Mouse (Mus musculus) spleen, adult 2 months (tissue): ENCODE measurements around the gene Tmem37. TPM values are rescaled to one million over a fixed set of nuclear protein-coding genes. Genes with fewer than 3 reads are reported as not detected.

Experiments used
- DNase-seq, 2 experiments: peaks; one replicate each; pipeline versions ENCODE4 v3.0.0 to v3.0.0-alpha.2; 2012 to 2021; ENCODE audit warnings: low spot score in 2 of 2, low read depth in 1 of 2
- H3K27ac ChIP-seq: fragments of 200-500 bp; 2 replicates; pipeline ENCODE4 v1.5.1; 2012; ENCODE audit warnings: low read length, inconsistent platforms; ENCODE audit not compliant: insufficient read depth
- H3K27me3 ChIP-seq: fragments of 200-500 bp; 2 replicates; pipeline ENCODE4 v1.6.1; 2012; ENCODE audit warnings: mild to moderate bottlenecking, moderate library complexity, low read length, inconsistent platforms; ENCODE audit not compliant: control insufficient read depth, insufficient read depth
- H3K36me3 ChIP-seq: fragments of 200-500 bp; 2 replicates; pipeline ENCODE4 v1.6.1; 2012; ENCODE audit warnings: mild to moderate bottlenecking, low read length, inconsistent platforms; ENCODE audit not compliant: control insufficient read depth, insufficient read depth
- H3K4me1 ChIP-seq: fragments of 200-500 bp; 2 replicates; pipeline ENCODE4 v1.6.1; 2011; ENCODE audit warnings: inconsistent platforms; ENCODE audit not compliant: control insufficient read depth, insufficient read depth, insufficient read length
- H3K4me3 ChIP-seq: fragments of 200-500 bp; 2 replicates; pipeline ENCODE4 v1.5.1; 2011; ENCODE audit warnings: mild to moderate bottlenecking, inconsistent platforms; ENCODE audit not compliant: insufficient read depth, insufficient read length; ENCODE audit errors: extremely low read depth
- CTCF ChIP-seq: fragments of 200-500 bp; IDR thresholded peaks from 2 replicates; pipeline ENCODE4 v1.5.1; 2011; ENCODE audit warnings: mild to moderate bottlenecking, inconsistent platforms; ENCODE audit not compliant: insufficient read depth, insufficient read length, insufficient replicate concordance; ENCODE audit errors: extremely low read depth
- POLR2A ChIP-seq: fragments of 200-500 bp; IDR thresholded peaks from 2 replicates; pipeline ENCODE4 v1.6.1; 2011; ENCODE audit warnings: low read depth, low read length, inconsistent platforms
- WGBS: fragments of 180-500 bp; shearing (Covaris S2); methylation state at CpG from one replicate; pipeline ENCODE4 v1.1.7; 2018; 5-methylcytosine and 5-hydroxymethylcytosine counted together
- polyA plus RNA-seq: library from polyadenylated mRNA; depleted of rRNA; stranded (reverse); fragments of >200 nt; gene quantifications from 2 replicates; pipeline ENCODE4 v1.2.3, GENCODE M21; 2012

Gene Tmem37
- polyA plus RNA-seq, 1 experiment = 17.3 TPM

- WGBS = 78% methylated on average over 6 of the region's 6 CpGs
- Histone ChIP-seq H3K27me3 (peaks cover 4% of the 10 kb centered on the region; the same call in 1 of the 2 replicates), H3K4me1 (peaks cover 4% of the 10 kb centered on the region), H3K36me3 (no peaks in the 10 kb centered on the region), H3K4me3 (no peak overlapping the region), H3K27ac (no peak overlapping the region)
- no peak for DNase-seq
- no peak for TF ChIP-seq CTCF
- TF ChIP-seq POLR2A = no peak
These were observed 3.7 kb downstream of the Tmem37 start for GRCm38 (mm10) chr1:120070168-120070567.

GRCm38 (mm10) chr1:120069120-120069519 is 4.8 kb downstream of the Tmem37 start:
- Histone ChIP-seq H3K4me1 (peaks cover 4% of the 10 kb centered on the region), H3K27ac (no peak overlapping the region), H3K4me3 (no peak overlapping the region), H3K27me3 (peaks cover 4% of the 10 kb centered on the region; the same call in 1 of the 2 replicates), H3K36me3 (no peaks in the 10 kb centered on the region)
- TF ChIP-seq POLR2A (no peak), CTCF (no peak)
- no peak for DNase-seq
- WGBS = 89% methylated on average over 5 of the region's 5 CpGs

GRCm38 (mm10) chr1:120066625-120067024 is 7.2 kb downstream of the Tmem37 start:
- 52% methylated on average over 3 of the region's 3 CpGs for WGBS
- Histone ChIP-seq H3K27me3 (no peaks in the 10 kb centered on the region), H3K27ac (no peak overlapping the region)

GRCm38 (mm10) chr1:120066159-120066558 is 7.7 kb downstream of the Tmem37 start:
- DNase-seq = no peak
- H3K4me3 ChIP-seq = no peak overlapping the region
- TF ChIP-seq CTCF (no peak), POLR2A (no peak)
- 91% methylated on average over 8 of the region's 8 CpGs for WGBS
- H3K27ac ChIP-seq = no peak overlapping the region
- H3K4me1 ChIP-seq = no peaks in the 10 kb centered on the region
- no peaks in the 10 kb centered on the region for H3K36me3 ChIP-seq
- no peaks in the 10 kb centered on the region for H3K27me3 ChIP-seq

More at GRCm38 (mm10) chr1:120066625-120067024, 7.2 kb downstream of the Tmem37 start:
- TF ChIP-seq CTCF (no peak), POLR2A (no peak)
- H3K4me3 ChIP-seq = no peak overlapping the region
- no peak for DNase-seq
- H3K36me3 ChIP-seq = no peaks in the 10 kb centered on the region
- H3K4me1 ChIP-seq = no peaks in the 10 kb centered on the region

GRCm38 (mm10) chr1:120064036-120064682 is 9.7 kb downstream of the Tmem37 start:
- Histone ChIP-seq H3K4me3 (no peak overlapping the region), H3K36me3 (no peaks in the 10 kb centered on the region), H3K4me1 (no peaks in the 10 kb centered on the region), H3K27me3 (no peaks in the 10 kb centered on the region), H3K27ac (no peak overlapping the region)
- TF ChIP-seq POLR2A (no peak), CTCF (no peak)
- no peak for DNase-seq
- WGBS = 91% methylated on average over 11 of the region's 11 CpGs

- H3K27ac ChIP-seq = no peak overlapping the region
- TF ChIP-seq POLR2A (no peak), CTCF (no peak)
- 90% methylated on average over 7 of the region's 7 CpGs for WGBS
- no peak for DNase-seq
- H3K27me3 ChIP-seq = no peaks in the 10 kb centered on the region
- no peaks in the 10 kb centered on the region for H3K36me3 ChIP-seq
- no peak overlapping the region for H3K4me3 ChIP-seq
- H3K4me1 ChIP-seq = no peaks in the 10 kb centered on the region; the same call in 1 of the 2 replicates
These were observed 11.6 kb downstream of the Tmem37 start for GRCm38 (mm10) chr1:120062231-120062630.

- TF ChIP-seq CTCF = no peak
- no peak for TF ChIP-seq POLR2A
- Histone ChIP-seq H3K4me1 (peaks cover 7% of the 10 kb centered on the region; the same call in 1 of the 2 replicates), H3K27me3 (no peaks in the 10 kb centered on the region), H3K4me3 (no peak overlapping the region), H3K27ac (no peak overlapping the region), H3K36me3 (no peaks in the 10 kb centered on the region)
- 91% methylated on average over 5 of the region's 5 CpGs for WGBS
- no peak for DNase-seq
These were observed 13.2 kb downstream of the Tmem37 start for GRCm38 (mm10) chr1:120060687-120061086.
